Mouse (Mus musculus): ENCODE data around the gene Ly9. TPM values are rescaled to one million over a fixed set of nuclear protein-coding genes. Genes with fewer than 3 reads are reported as not detected.
A peak's percentile ranks its signal among the peaks of the same experiment; 100 is the strongest.

Ly9 gene
- total RNA-seq (2021): under 1 TPM; 0.26 to 0.66 TPM
- long read RNA-seq, experiment 1: 0 reads
- long read RNA-seq, experiment 2: 0 reads

GRCm38 (mm10) chr1:171607176-171607575, at the start of gene Ly9:
Gene Ly9 (minus strand): TSS chr1:171607410.
- intact Hi-C loops (cut with DNase I): no loop called here
- DNase-seq: no peak

- intact Hi-C loops (cut with DNase I): no loop called here
- DNase-seq: no peak
These were observed 45.5 kb upstream of the Ly9 start, which contains the start of gene Slamf7 for GRCm38 (mm10) chr1:171652734-171653133. Gene Slamf7 (minus strand): TSS chr1:171653035.

- intact Hi-C loops (cut with DNase I): no loop called here
- no peak for DNase-seq
These were observed 41.6 kb upstream of the Ly9 start for GRCm38 (mm10) chr1:171648840-171649239.

GRCm38 (mm10) chr1:171647716-171648115, 40.5 kb upstream of the Ly9 start:
- intact Hi-C loops (cut with DNase I): no loop called here

GRCm38 (mm10) chr1:171646429-171646940, 39.3 kb upstream of the Ly9 start:
- DNase-seq: no peak
- intact Hi-C loops (cut with DNase I): no loop called here

More at GRCm38 (mm10) chr1:171647716-171648115, 40.5 kb upstream of the Ly9 start:
- DNase-seq: no peak

GRCm38 (mm10) chr1:171643612-171644011, 36.4 kb upstream of the Ly9 start:
- intact Hi-C loops (cut with DNase I): no loop called here
- DNase-seq: no peak

- intact Hi-C loops (cut with DNase I): no loop called here
- DNase-seq: no peak
These were observed 33.6 kb upstream of the Ly9 start for GRCm38 (mm10) chr1:171640796-171641195.

- DNase-seq: no peak
- intact Hi-C loops (cut with DNase I): no loop called here
These were observed 31.5 kb upstream of the Ly9 start for GRCm38 (mm10) chr1:171638686-171639085.

GRCm38 (mm10) chr1:171637101-171637500, 29.9 kb upstream of the Ly9 start:
- intact Hi-C loops (cut with DNase I): no loop called here
- DNase-seq: no peak

GRCm38 (mm10) chr1:171635696-171636095, 28.5 kb upstream of the Ly9 start:
- DNase-seq: no peak
- intact Hi-C loops (cut with DNase I): no loop called here

- DNase-seq: peak; percentile 32 to 38
- intact Hi-C loops (cut with DNase I): no loop called here
These were observed 24.2 kb upstream of the Ly9 start for GRCm38 (mm10) chr1:171631447-171631846.

GRCm38 (mm10) chr1:171630912-171631311, 23.7 kb upstream of the Ly9 start:
- intact Hi-C loops (cut with DNase I): no loop called here
- DNase-seq: no peak

GRCm38 (mm10) chr1:171630041-171630440, 22.8 kb upstream of the Ly9 start:
- intact Hi-C loops (cut with DNase I): no loop called here

GRCm38 (mm10) chr1:171629168-171629567, 22.0 kb upstream of the Ly9 start:
- DNase-seq: no peak
- intact Hi-C loops (cut with DNase I): no loop called here

More at GRCm38 (mm10) chr1:171630041-171630440, 22.8 kb upstream of the Ly9 start:
- no peak for DNase-seq

GRCm38 (mm10) chr1:171627801-171628200, 20.6 kb upstream of the Ly9 start:
- intact Hi-C loops (cut with DNase I): no loop called here
- no peak for DNase-seq

- DNase-seq: no peak
- intact Hi-C loops (cut with DNase I): no loop called here
These were observed 12.9 kb upstream of the Ly9 start for GRCm38 (mm10) chr1:171620091-171620490.

- no peak for DNase-seq
- intact Hi-C loops (cut with DNase I): no loop called here
These were observed 12.4 kb upstream of the Ly9 start for GRCm38 (mm10) chr1:171619645-171620044.

GRCm38 (mm10) chr1:171619001-171619400, 11.8 kb upstream of the Ly9 start:
- intact Hi-C loops (cut with DNase I): no loop called here
- DNase-seq: peak in 1 of 2 experiments; percentile 11

GRCm38 (mm10) chr1:171616881-171617515, 9.8 kb upstream of the Ly9 start:
- intact Hi-C loops (cut with DNase I): no loop called here
- DNase-seq: no peak

GRCm38 (mm10) chr1:171613962-171614361, 6.8 kb upstream of the Ly9 start:
- intact Hi-C loops (cut with DNase I): no loop called here
- no peak for DNase-seq

GRCm38 (mm10) chr1:171610781-171611180, 3.6 kb upstream of the Ly9 start:
- intact Hi-C loops (cut with DNase I): no loop called here
- no peak for DNase-seq

- intact Hi-C loops (cut with DNase I): no loop called here
- DNase-seq: no peak
These were observed 2.8 kb upstream of the Ly9 start for GRCm38 (mm10) chr1:171610026-171610425.
